ENCODE assay signal across 8 mouse cellular contexts in genomic region chr11:95830411-95831275, GRCm38 (mm10). TPM values are rescaled to one million over a fixed set of nuclear protein-coding genes. Genes with fewer than 3 reads are reported as not detected.
DNase-seq lines count a peak whose midpoint lies in the region; ATAC-seq lines count a peak whose summit lies in the region.

No protein-coding gene starts in this region.

- no peak overlapping the region for H3K27ac ChIP-seq in kidney, embryonic 15.5 days
- H3K27ac ChIP-seq in brown adipose tissue, adult 24 weeks (replicated peaks; ENCODE audit: low read depth, low read length): 0 out of 2 replicates have a peak overlapping the region, but pooled peaks have one; percentile 1
- no peak overlapping the region for H3K27ac ChIP-seq in hindbrain, embryonic 14.5 days
- no peak overlapping the region for H3K27ac ChIP-seq in midbrain, embryonic 11.5 days (ENCODE audit: low read depth, low read length)

- 0 out of 2 replicates have a peak overlapping the region, but pooled peaks have one; percentile 21 for H3K9ac ChIP-seq in kidney, embryonic 15.5 days
- H3K9ac ChIP-seq in hindbrain, embryonic 14.5 days: peak overlapping the region; percentile 16; the same call in 1 of the 2 replicates
- H3K9ac ChIP-seq in midbrain, embryonic 11.5 days (ENCODE audit: low read length): no peak overlapping the region

- peak overlapping the region; percentile 33 for H3K4me3 ChIP-seq in kidney, embryonic 15.5 days (replicated peaks)
- H3K4me3 ChIP-seq in brown adipose tissue, adult 24 weeks (ENCODE audit: insufficient read depth, low read depth, low read length): peak overlapping the region; percentile 44
- peak overlapping the region; percentile 21 for H3K4me3 ChIP-seq in hindbrain, embryonic 14.5 days (replicated peaks; ENCODE audit: low read length)
- H3K4me3 ChIP-seq in midbrain, embryonic 11.5 days (ENCODE audit: low read depth, low read length): peak overlapping the region; percentile 14; the same call in 1 of the 2 replicates

- no peaks in the 10 kb centered on the region for H3K9me3 ChIP-seq in kidney, embryonic 15.5 days (replicated peaks)
- H3K9me3 ChIP-seq in hindbrain, embryonic 14.5 days (ENCODE audit: control insufficient read depth, low read length): no peaks in the 10 kb centered on the region
- H3K9me3 ChIP-seq in midbrain, embryonic 11.5 days (ENCODE audit: control insufficient read depth, low read length): no peaks in the 10 kb centered on the region

- ATAC-seq in kidney, embryonic 15.5 days (replicated peaks; ENCODE audit: low FRiP score): no peak
- ATAC-seq in hindbrain, embryonic 14.5 days (ENCODE audit: low FRiP score): no peak
- ATAC-seq in midbrain, embryonic 11.5 days (ENCODE audit: low FRiP score): no peak

- no peaks in the 10 kb centered on the region for H3K36me3 ChIP-seq in kidney, embryonic 15.5 days
- no peaks in the 10 kb centered on the region for H3K36me3 ChIP-seq in hindbrain, embryonic 14.5 days (replicated peaks; ENCODE audit: control insufficient read depth, insufficient read depth)
- no peaks in the 10 kb centered on the region for H3K36me3 ChIP-seq in midbrain, embryonic 11.5 days (ENCODE audit: control insufficient read depth, insufficient read depth, low read length)

- 2% methylated on average over 80 of the region's 80 CpGs for WGBS in kidney, embryonic 15.5 days
- 2% methylated on average over 80 of the region's 80 CpGs for WGBS in hindbrain, embryonic 14.5 days
- WGBS in midbrain, embryonic 11.5 days: 3% methylated on average over 80 of the region's 80 CpGs

- H3K4me2 ChIP-seq in kidney, embryonic 15.5 days: peak overlapping the region; percentile 54
- H3K4me2 ChIP-seq in hindbrain, embryonic 14.5 days (replicated peaks): peak overlapping the region; percentile 49
- H3K4me2 ChIP-seq in midbrain, embryonic 11.5 days: peak overlapping the region; percentile 31

- H3K27me3 ChIP-seq in kidney, embryonic 15.5 days: peaks cover 95% of the 10 kb centered on the region
- peaks cover 93% of the 10 kb centered on the region for H3K27me3 ChIP-seq in hindbrain, embryonic 14.5 days (ENCODE audit: control insufficient read depth, insufficient read depth, low read length)
- H3K27me3 ChIP-seq in midbrain, embryonic 11.5 days (ENCODE audit: control insufficient read depth, insufficient read depth, low read length): peaks cover 87% of the 10 kb centered on the region

- DNase-seq in kidney, adult 8-10 months: no peak
- DNase-seq in hindbrain, embryonic 14.5 days (ENCODE audit: low spot score): no peak
- DNase-seq in midbrain, embryonic 11.5 days (ENCODE audit: low spot score, missing footprints): peak; percentile 93
- peak; percentile 79 for DNase-seq in thymus, postnatal 14 days
- DNase-seq in Muller cell, postnatal 12 days (ENCODE audit: inconsistent ontology term): no peak
- no peak for DNase-seq in adrenal gland, postnatal 4 days (ENCODE audit: low spot score in 2 of 2)

- H3K4me1 ChIP-seq in kidney, embryonic 15.5 days: peaks cover 44% of the 10 kb centered on the region
- H3K4me1 ChIP-seq in brown adipose tissue, adult 24 weeks (ENCODE audit: control insufficient read depth, insufficient read depth, insufficient read length, low read length): peaks cover 36% of the 10 kb centered on the region
- peaks cover 15% of the 10 kb centered on the region; the same call in 1 of the 2 replicates for H3K4me1 ChIP-seq in hindbrain, embryonic 14.5 days (replicated peaks; ENCODE audit: control insufficient read depth, insufficient read depth, low read length)
- peaks cover 16% of the 10 kb centered on the region for H3K4me1 ChIP-seq in midbrain, embryonic 11.5 days (ENCODE audit: control insufficient read depth, insufficient read depth, low read length)

RNA-seq across cellular contexts. Expression of gene Phospho1, which starts 6.3 kb away (rescaled TPM):
- 2.0 TPM in 1 of 2 replicates, not detected in the other for polyA plus RNA-seq in kidney, embryonic 15.5 days (2015; fragmentation: Nextera tagmentation; extraction: Ambion mirVana)
- polyA plus RNA-seq in brown adipose tissue, adult 24 weeks (2012; ENCODE audit: insufficient read depth, insufficient read length, missing spikeins): 316 and 541 TPM in 2 replicates
- 0.37 and 0.69 TPM in 2 replicates for polyA plus RNA-seq in hindbrain, embryonic 14.5 days (2014; fragmentation: Nextera tagmentation; extraction: Ambion mirVana)
- not detected in 2 replicates for polyA plus RNA-seq in midbrain, embryonic 11.5 days (2014; fragmentation: Nextera tagmentation; extraction: Ambion mirVana)
- 10 to 100 TPM; 25.5 to 26.0 TPM for total RNA-seq in adrenal gland, postnatal 4 days (2021)

RNA-seq across cellular contexts. Expression of gene Gngt2, which starts 6.4 kb away (rescaled TPM):
- polyA plus RNA-seq in kidney, embryonic 15.5 days (2015; fragmentation: Nextera tagmentation; extraction: Ambion mirVana): 22.8 and 23.7 TPM in 2 replicates
- 106 and 152 TPM in 2 replicates for polyA plus RNA-seq in brown adipose tissue, adult 24 weeks (2012; ENCODE audit: insufficient read depth, insufficient read length, missing spikeins)
- 2.4 and 2.7 TPM in 2 replicates for polyA plus RNA-seq in hindbrain, embryonic 14.5 days (2014; fragmentation: Nextera tagmentation; extraction: Ambion mirVana)
- 4.9 and 5.6 TPM in 2 replicates for polyA plus RNA-seq in midbrain, embryonic 11.5 days (2014; fragmentation: Nextera tagmentation; extraction: Ambion mirVana)
- 10 to 100 TPM; 17.2 to 23.1 TPM for total RNA-seq in adrenal gland, postnatal 4 days (2021)

RNA-seq across cellular contexts. Expression of gene Abi3, which starts 11.6 kb away (rescaled TPM):
- 10.1 and 11.4 TPM in 2 replicates for polyA plus RNA-seq in kidney, embryonic 15.5 days (2015; fragmentation: Nextera tagmentation; extraction: Ambion mirVana)
- 8.4 and 26.7 TPM in 2 replicates for polyA plus RNA-seq in brown adipose tissue, adult 24 weeks (2012; ENCODE audit: insufficient read depth, insufficient read length, missing spikeins)
- polyA plus RNA-seq in hindbrain, embryonic 14.5 days (2014; fragmentation: Nextera tagmentation; extraction: Ambion mirVana): 1.6 and 1.9 TPM in 2 replicates
- polyA plus RNA-seq in midbrain, embryonic 11.5 days (2014; fragmentation: Nextera tagmentation; extraction: Ambion mirVana): 1.2 and 2.1 TPM in 2 replicates
- 10 to 100 TPM; 18.6 to 18.8 TPM for total RNA-seq in adrenal gland, postnatal 4 days (2021)

Comparison
In these comparisons a context has a peak if more than half of its experiments do, and no peak if none do; other contexts are left out.
1. DNase-seq: peak in midbrain, embryonic 11.5 days (single experiment) and thymus, postnatal 14 days (single experiment); none in kidney, adult 8-10 months (0 of 2), hindbrain, embryonic 14.5 days (single experiment), Muller cell, postnatal 12 days (single experiment) and adrenal gland, postnatal 4 days (0 of 2).
2. RNA of gene Phospho1, which starts 6.3 kb away (polyA plus RNA-seq): 316 to 541 TPM in brown adipose tissue, adult 24 weeks; 0.37 to 0.69 TPM in hindbrain, embryonic 14.5 days, 2.0 TPM in kidney, embryonic 15.5 days and not detected in midbrain, embryonic 11.5 days; every median in the first group is over 100 times any median in the second.
3. Peak in every context shown above with its lines, with median percentiles within 50 percentile points of each other: H3K4me2 ChIP-seq and H3K4me3 ChIP-seq.